Mouse (Mus musculus): ENCODE data around the gene Sel1l2. TPM values are rescaled to one million over a fixed set of nuclear protein-coding genes. Genes with fewer than 3 reads are reported as not detected.

The Sel1l2 gene
- polyA plus RNA-seq, 1 experiment = not detected

GRCm38 (mm10) chr2:140302976-140303708 is 86.4 kb downstream of the Sel1l2 start:
- Histone ChIP-seq H3K27ac (ENCODE audit: insufficient read depth, low read length) (no peak overlapping the region), H3K4me1 (ENCODE audit: control insufficient read depth, insufficient read depth, low read length) (no peaks in the 10 kb centered on the region), H3K4me3 (ENCODE audit: insufficient read depth, low read length) (no peak overlapping the region)
- TF ChIP-seq POLR2A (IDR thresholded peaks at IDR 0.05; ENCODE audit: extremely low read depth, insufficient read depth, low read length) (no peak), CTCF (IDR thresholded peaks at IDR 0.05; ENCODE audit: extremely low read depth, insufficient read depth, low read length) (no peak)

- Histone ChIP-seq H3K4me3 (ENCODE audit: insufficient read depth, low read length) (no peak overlapping the region), H3K27ac (ENCODE audit: insufficient read depth, low read length) (no peak overlapping the region), H3K4me1 (ENCODE audit: control insufficient read depth, insufficient read depth, low read length) (peaks cover 2% of the 10 kb centered on the region; the same call in 1 of the 2 replicates)
- TF ChIP-seq CTCF (IDR thresholded peaks at IDR 0.05; ENCODE audit: extremely low read depth, insufficient read depth, low read length) = no peak
- TF ChIP-seq POLR2A (IDR thresholded peaks at IDR 0.05; ENCODE audit: extremely low read depth, insufficient read depth, low read length) = no peak
Observed at GRCm38 (mm10) chr2:140297155-140297554, 92.4 kb downstream of the Sel1l2 start.

GRCm38 (mm10) chr2:140293820-140294219 is 95.7 kb downstream of the Sel1l2 start:
- no peak overlapping the region for H3K27ac ChIP-seq (ENCODE audit: insufficient read depth, low read length)
- H3K4me3 ChIP-seq (ENCODE audit: insufficient read depth, low read length) = no peak overlapping the region
- peaks cover 2% of the 10 kb centered on the region; the same call in 1 of the 2 replicates for H3K4me1 ChIP-seq (ENCODE audit: control insufficient read depth, insufficient read depth, low read length)
- TF ChIP-seq POLR2A (IDR thresholded peaks at IDR 0.05; ENCODE audit: extremely low read depth, insufficient read depth, low read length) (no peak), CTCF (IDR thresholded peaks at IDR 0.05; ENCODE audit: extremely low read depth, insufficient read depth, low read length) (no peak)

- no peak overlapping the region for H3K4me3 ChIP-seq (ENCODE audit: insufficient read depth, low read length)
- TF ChIP-seq CTCF (IDR thresholded peaks at IDR 0.05; ENCODE audit: extremely low read depth, insufficient read depth, low read length) (no peak), POLR2A (IDR thresholded peaks at IDR 0.05; ENCODE audit: extremely low read depth, insufficient read depth, low read length) (no peak)
- H3K27ac ChIP-seq (ENCODE audit: insufficient read depth, low read length) = no peak overlapping the region
- H3K4me1 ChIP-seq (ENCODE audit: control insufficient read depth, insufficient read depth, low read length) = no peaks in the 10 kb centered on the region
Observed at GRCm38 (mm10) chr2:140280808-140281207, 108.7 kb downstream of the Sel1l2 start.

- H3K4me3 ChIP-seq (ENCODE audit: insufficient read depth, low read length) = no peak overlapping the region
- H3K4me1 ChIP-seq (ENCODE audit: control insufficient read depth, insufficient read depth, low read length) = no peaks in the 10 kb centered on the region
- H3K27ac ChIP-seq (ENCODE audit: insufficient read depth, low read length) = no peak overlapping the region
- no peak for TF ChIP-seq CTCF (IDR thresholded peaks at IDR 0.05; ENCODE audit: extremely low read depth, insufficient read depth, low read length)
- no peak for TF ChIP-seq POLR2A (IDR thresholded peaks at IDR 0.05; ENCODE audit: extremely low read depth, insufficient read depth, low read length)
Observed at GRCm38 (mm10) chr2:140255595-140256141, 133.8 kb downstream of the Sel1l2 start.

GRCm38 (mm10) chr2:140254256-140254655 is 135.2 kb downstream of the Sel1l2 start:
- Histone ChIP-seq H3K27ac (ENCODE audit: insufficient read depth, low read length) (no peak overlapping the region), H3K4me1 (ENCODE audit: control insufficient read depth, insufficient read depth, low read length) (no peaks in the 10 kb centered on the region), H3K4me3 (ENCODE audit: insufficient read depth, low read length) (no peak overlapping the region)
- TF ChIP-seq CTCF (IDR thresholded peaks at IDR 0.05; ENCODE audit: extremely low read depth, insufficient read depth, low read length) (no peak), POLR2A (IDR thresholded peaks at IDR 0.05; ENCODE audit: extremely low read depth, insufficient read depth, low read length) (no peak)

- H3K4me1 ChIP-seq (ENCODE audit: control insufficient read depth, insufficient read depth, low read length) = no peaks in the 10 kb centered on the region; the same call in 1 of the 2 replicates
- no peak overlapping the region for H3K27ac ChIP-seq (ENCODE audit: insufficient read depth, low read length)
- TF ChIP-seq CTCF (IDR thresholded peaks at IDR 0.05; ENCODE audit: extremely low read depth, insufficient read depth, low read length) (no peak), POLR2A (IDR thresholded peaks at IDR 0.05; ENCODE audit: extremely low read depth, insufficient read depth, low read length) (no peak)
- H3K4me3 ChIP-seq (ENCODE audit: insufficient read depth, low read length) = no peak overlapping the region
Observed at GRCm38 (mm10) chr2:140243105-140243504, 146.4 kb downstream of the Sel1l2 start.

GRCm38 (mm10) chr2:140242398-140242797 is 147.1 kb downstream of the Sel1l2 start:
- no peak overlapping the region for H3K27ac ChIP-seq (ENCODE audit: insufficient read depth, low read length)
- no peak for TF ChIP-seq POLR2A (IDR thresholded peaks at IDR 0.05; ENCODE audit: extremely low read depth, insufficient read depth, low read length)
- TF ChIP-seq CTCF (IDR thresholded peaks at IDR 0.05; ENCODE audit: extremely low read depth, insufficient read depth, low read length) = no peak
- no peaks in the 10 kb centered on the region; the same call in 1 of the 2 replicates for H3K4me1 ChIP-seq (ENCODE audit: control insufficient read depth, insufficient read depth, low read length)
- H3K4me3 ChIP-seq (ENCODE audit: insufficient read depth, low read length) = no peak overlapping the region

GRCm38 (mm10) chr2:140237245-140237644 is 152.3 kb downstream of the Sel1l2 start:
- Histone ChIP-seq H3K4me1 (ENCODE audit: control insufficient read depth, insufficient read depth, low read length) (no peaks in the 10 kb centered on the region), H3K4me3 (ENCODE audit: insufficient read depth, low read length) (no peak overlapping the region; the same call in 1 of the 2 replicates), H3K27ac (ENCODE audit: insufficient read depth, low read length) (no peak overlapping the region)
- TF ChIP-seq POLR2A (IDR thresholded peaks at IDR 0.05; ENCODE audit: extremely low read depth, insufficient read depth, low read length) = 0 out of 2 replicates have a peak, but pooled peaks have one; percentile 32
- no peak for TF ChIP-seq CTCF (IDR thresholded peaks at IDR 0.05; ENCODE audit: extremely low read depth, insufficient read depth, low read length)

GRCm38 (mm10) chr2:140230295-140230694 is 159.2 kb downstream of the Sel1l2 start:
- TF ChIP-seq POLR2A (IDR thresholded peaks at IDR 0.05; ENCODE audit: extremely low read depth, insufficient read depth, low read length) = no peak
- TF ChIP-seq CTCF (IDR thresholded peaks at IDR 0.05; ENCODE audit: extremely low read depth, insufficient read depth, low read length) = no peak
- Histone ChIP-seq H3K4me3 (ENCODE audit: insufficient read depth, low read length) (no peak overlapping the region), H3K27ac (ENCODE audit: insufficient read depth, low read length) (no peak overlapping the region), H3K4me1 (ENCODE audit: control insufficient read depth, insufficient read depth, low read length) (peaks cover 2% of the 10 kb centered on the region; the same call in 1 of the 2 replicates)
